Mouse (Mus musculus) embryonic fibroblast, embryonic 13.5 days (primary cell): ENCODE data around the gene Iffo1.

Experiments
- CTCF ChIP-seq: IDR thresholded peaks from 2 replicates; pipeline ENCODE4 v1.5.1; 2011; ENCODE audit warnings: mild to moderate bottlenecking, control low read depth, low read length, moderate library complexity, borderline replicate concordance; ENCODE audit not compliant: insufficient read depth
- POLR2A ChIP-seq: IDR thresholded peaks from 2 replicates; pipeline ENCODE4 v1.6.1; 2011; ENCODE audit warnings: low read depth, mild to moderate bottlenecking, control low read depth, low read length, moderate library complexity

DNA sequence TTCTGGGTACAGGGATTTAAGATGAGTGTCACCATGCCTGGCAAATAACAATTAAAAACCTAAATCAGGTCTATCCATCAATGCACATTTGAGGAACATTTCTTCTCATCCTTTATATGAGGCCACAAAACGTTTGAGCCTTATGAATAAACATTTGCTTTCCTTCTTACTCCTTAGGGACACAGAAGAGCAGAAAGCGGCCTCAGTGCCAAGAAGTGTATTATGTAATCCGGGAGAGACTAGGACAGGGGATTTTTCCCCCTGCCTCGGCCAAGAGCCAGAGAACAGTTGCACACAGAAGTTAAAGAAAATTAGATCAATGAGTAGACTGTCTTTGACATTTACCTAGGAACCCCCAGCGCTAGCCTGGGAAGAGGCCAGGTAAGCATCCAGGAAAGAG is 37.1 kb downstream of the Iffo1 start:
- TF ChIP-seq CTCF (no peak), POLR2A (no peak)
